Mouse (Mus musculus): ENCODE data around the gene Gm26938. TPM values are rescaled to one million over a fixed set of nuclear protein-coding genes. Genes with fewer than 3 reads are reported as not detected.
A peak's percentile ranks its signal among the peaks of the same experiment; 100 is the strongest.

Gm26938 gene
- polyA plus RNA-seq, 1 experiment = not detected

DNA sequence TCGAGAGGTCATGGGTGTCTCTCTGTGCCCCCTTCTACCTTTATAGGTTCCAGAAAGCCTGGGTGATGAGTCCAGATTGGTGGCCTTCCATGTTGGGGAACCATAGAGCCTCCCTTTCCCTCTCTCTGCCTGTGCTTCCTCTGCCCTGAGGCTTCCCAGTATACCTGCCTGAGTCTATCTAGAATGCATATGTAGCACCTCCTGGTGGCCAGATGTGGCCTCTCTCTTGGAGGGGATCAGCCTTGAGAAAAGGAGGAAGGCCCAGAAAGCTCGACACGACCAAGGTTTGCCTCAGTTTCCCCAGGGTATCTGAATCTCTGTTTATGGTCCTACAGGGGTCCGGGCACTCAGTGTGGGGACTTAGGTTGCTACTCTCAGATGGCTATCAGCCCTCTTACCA lies 7.4 kb downstream of the Gm26938 start:
- Histone ChIP-seq H3K27ac (ENCODE audit: insufficient read depth, low read depth, low read length) (no peak overlapping the region), H3K4me3 (ENCODE audit: insufficient read depth, low read depth, low read length) (no peak overlapping the region), H3K4me1 (ENCODE audit: control insufficient read depth, insufficient read depth, low read length) (no peaks in the 10 kb centered on the region)
- TF ChIP-seq CTCF (IDR thresholded peaks at IDR 0.05; ENCODE audit: insufficient read depth, low read depth, low read length) = no peak
- TF ChIP-seq POLR2A (IDR thresholded peaks at IDR 0.05; ENCODE audit: insufficient read depth, low read depth, low read length) = no peak
- WGBS = 49% methylated on average over 4 of the region's 4 CpGs

DNA sequence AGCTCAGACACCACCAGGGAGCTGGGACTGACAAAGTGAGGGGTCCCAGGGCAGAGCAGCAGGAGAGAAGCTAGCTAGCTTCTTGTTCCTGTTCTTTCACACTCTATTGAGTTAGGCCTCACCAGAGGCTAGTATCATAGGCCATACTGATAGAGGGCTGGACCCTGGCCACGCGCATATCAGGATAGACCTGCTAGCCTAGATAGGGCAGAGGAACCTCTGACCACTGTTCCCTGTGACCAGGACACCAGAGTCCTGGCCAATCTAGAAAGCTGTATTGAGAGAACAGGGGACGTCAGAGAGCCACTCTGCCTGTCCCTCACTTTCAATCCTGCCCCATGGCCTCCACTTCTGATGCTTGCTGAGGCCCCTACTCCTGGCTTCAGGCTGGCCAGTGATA lies 8.2 kb downstream of the Gm26938 start:
- TF ChIP-seq POLR2A (IDR thresholded peaks at IDR 0.05; ENCODE audit: insufficient read depth, low read depth, low read length) = no peak
- no peak overlapping the region for H3K4me3 ChIP-seq (ENCODE audit: insufficient read depth, low read depth, low read length)
- H3K4me1 ChIP-seq (ENCODE audit: control insufficient read depth, insufficient read depth, low read length) = no peaks in the 10 kb centered on the region
- H3K27ac ChIP-seq (ENCODE audit: insufficient read depth, low read depth, low read length) = no peak overlapping the region
- 86% methylated on average over 3 of the region's 3 CpGs for WGBS

DNA sequence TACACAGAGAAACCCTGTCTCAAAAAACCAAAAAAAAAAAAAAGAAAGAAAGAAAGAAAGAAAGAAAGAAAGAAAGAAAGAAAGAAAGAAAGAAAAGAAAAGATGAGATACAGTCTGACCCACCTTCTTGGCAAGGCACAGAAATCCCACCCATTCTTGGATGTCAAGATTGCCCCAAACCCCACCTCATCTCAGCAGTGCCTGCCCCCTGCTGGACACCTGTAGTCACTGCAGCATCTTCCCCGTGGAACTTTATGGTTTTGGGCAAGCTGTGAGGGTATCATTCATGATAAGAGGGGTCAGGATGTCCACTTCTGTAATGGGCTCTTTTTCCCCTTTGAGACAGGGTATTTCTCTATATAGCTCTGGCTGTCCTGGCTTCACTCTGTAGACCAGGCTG lies 8.9 kb downstream of the Gm26938 start:
- TF ChIP-seq POLR2A (IDR thresholded peaks at IDR 0.05; ENCODE audit: insufficient read depth, low read depth, low read length) (no peak), CTCF (IDR thresholded peaks at IDR 0.05; ENCODE audit: insufficient read depth, low read depth, low read length) (peak; percentile 53; the same call in 1 of the 2 replicates)
- WGBS = 10% methylated on average over 1 of the region's 1 CpGs
- H3K4me3 ChIP-seq (ENCODE audit: insufficient read depth, low read depth, low read length) = no peak overlapping the region

DNA sequence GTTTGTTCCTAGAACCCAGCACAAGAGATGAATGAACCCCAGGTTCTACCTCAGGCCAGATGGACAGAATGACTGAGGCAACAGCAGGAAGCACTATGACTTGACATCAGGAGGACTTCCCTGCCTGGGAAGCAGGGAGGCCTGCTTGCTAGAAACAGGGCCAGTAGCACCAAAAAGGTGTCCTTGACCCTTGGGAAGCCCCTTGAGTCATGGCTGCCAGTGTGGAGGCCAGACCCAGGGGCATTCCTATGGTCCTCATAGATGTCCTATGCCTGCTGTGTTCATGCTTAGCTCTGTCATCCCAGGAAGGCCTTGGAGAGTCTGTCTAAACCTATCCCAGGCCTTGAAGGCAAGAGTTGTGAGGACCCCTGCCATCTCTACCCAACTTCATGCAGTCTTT lies 9.8 kb downstream of the Gm26938 start:
- H3K4me1 ChIP-seq (ENCODE audit: control insufficient read depth, insufficient read depth, low read length) = no peaks in the 10 kb centered on the region
- TF ChIP-seq POLR2A (IDR thresholded peaks at IDR 0.05; ENCODE audit: insufficient read depth, low read depth, low read length) (no peak), CTCF (IDR thresholded peaks at IDR 0.05; ENCODE audit: insufficient read depth, low read depth, low read length) (no peak)
- no peak overlapping the region for H3K4me3 ChIP-seq (ENCODE audit: insufficient read depth, low read depth, low read length)
- H3K27ac ChIP-seq (ENCODE audit: insufficient read depth, low read depth, low read length) = no peak overlapping the region

More for the DNA sequence above, 8.9 kb downstream of the Gm26938 start:
- Histone ChIP-seq H3K27ac (ENCODE audit: insufficient read depth, low read depth, low read length) (no peak overlapping the region), H3K4me1 (ENCODE audit: control insufficient read depth, insufficient read depth, low read length) (no peaks in the 10 kb centered on the region)

DNA sequence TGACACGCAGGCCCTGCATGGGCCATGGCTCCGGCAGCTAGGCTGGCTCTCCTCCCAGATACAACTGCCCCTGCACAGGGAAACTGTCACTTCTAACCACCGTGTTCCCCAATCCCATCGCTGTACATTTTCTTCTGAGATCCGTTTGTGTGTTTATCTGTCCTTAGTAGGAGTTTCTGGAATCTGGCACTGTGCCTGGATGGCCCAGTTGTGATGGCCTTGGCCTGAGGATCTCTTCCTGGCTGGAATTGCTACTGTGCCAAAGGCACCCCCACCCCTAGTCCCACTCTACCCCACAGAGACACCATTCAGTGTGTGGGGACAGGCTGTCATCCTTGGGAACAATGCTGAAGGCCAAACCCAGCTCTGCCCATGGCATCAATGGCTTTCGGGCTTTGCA lies 10.2 kb downstream of the Gm26938 start:
- H3K4me3 ChIP-seq (ENCODE audit: insufficient read depth, low read depth, low read length) = no peak overlapping the region
- WGBS = 60% methylated on average over 6 of the region's 6 CpGs
- no peaks in the 10 kb centered on the region for H3K4me1 ChIP-seq (ENCODE audit: control insufficient read depth, insufficient read depth, low read length)
- TF ChIP-seq POLR2A (IDR thresholded peaks at IDR 0.05; ENCODE audit: insufficient read depth, low read depth, low read length) = no peak
- TF ChIP-seq CTCF (IDR thresholded peaks at IDR 0.05; ENCODE audit: insufficient read depth, low read depth, low read length) = no peak
- H3K27ac ChIP-seq (ENCODE audit: insufficient read depth, low read depth, low read length) = no peak overlapping the region

DNA sequence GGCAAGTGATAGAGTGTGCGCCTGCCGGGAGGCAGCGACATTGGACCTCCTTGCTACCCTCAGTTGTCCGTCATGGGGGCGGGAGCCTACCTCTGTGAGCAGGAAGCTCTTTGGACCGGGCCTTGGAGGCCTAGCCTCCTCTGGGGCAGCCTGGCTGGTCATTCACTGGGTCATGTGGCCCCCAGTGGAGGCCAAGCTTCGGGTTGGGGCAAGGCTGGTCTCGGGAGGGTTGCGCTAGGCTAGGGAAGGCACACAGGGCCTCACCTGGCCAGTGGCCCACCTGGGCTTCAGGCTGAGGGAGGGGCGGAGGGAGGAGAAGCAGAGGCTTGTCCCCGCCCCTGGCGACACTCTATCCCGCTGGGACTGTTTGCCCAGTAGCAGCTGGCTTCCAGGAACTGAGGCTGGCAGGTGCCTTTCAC lies 12.2 kb downstream of the Gm26938 start:
- 16% methylated on average over 13 of the region's 13 CpGs for WGBS
- Histone ChIP-seq H3K4me1 (ENCODE audit: control insufficient read depth, insufficient read depth, low read length) (no peaks in the 10 kb centered on the region), H3K4me3 (ENCODE audit: insufficient read depth, low read depth, low read length) (no peak overlapping the region), H3K27ac (ENCODE audit: insufficient read depth, low read depth, low read length) (no peak overlapping the region)
- TF ChIP-seq POLR2A (IDR thresholded peaks at IDR 0.05; ENCODE audit: insufficient read depth, low read depth, low read length) = no peak
- no peak for TF ChIP-seq CTCF (IDR thresholded peaks at IDR 0.05; ENCODE audit: insufficient read depth, low read depth, low read length)

DNA sequence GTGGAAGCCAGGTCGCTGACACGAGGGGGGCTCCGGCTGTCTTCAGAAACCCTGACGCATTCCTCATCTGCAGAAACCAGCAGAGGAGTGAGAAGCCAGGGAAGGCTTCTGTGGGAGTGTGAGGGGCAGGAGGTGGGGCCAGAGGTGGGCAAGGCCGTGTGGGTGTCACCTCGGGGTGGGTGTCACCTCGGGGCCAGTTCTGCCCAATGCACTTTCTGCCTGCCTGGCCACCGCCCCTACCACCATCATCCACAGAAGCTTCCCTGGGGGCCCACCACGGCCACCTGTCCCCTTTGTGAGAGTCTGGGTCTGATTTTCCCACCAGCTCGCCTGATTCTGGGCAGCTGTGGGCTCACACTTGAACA lies 13.1 kb downstream of the Gm26938 start:
- H3K4me3 ChIP-seq (ENCODE audit: insufficient read depth, low read depth, low read length) = no peak overlapping the region
- WGBS = 50% methylated on average over 10 of the region's 10 CpGs

DNA sequence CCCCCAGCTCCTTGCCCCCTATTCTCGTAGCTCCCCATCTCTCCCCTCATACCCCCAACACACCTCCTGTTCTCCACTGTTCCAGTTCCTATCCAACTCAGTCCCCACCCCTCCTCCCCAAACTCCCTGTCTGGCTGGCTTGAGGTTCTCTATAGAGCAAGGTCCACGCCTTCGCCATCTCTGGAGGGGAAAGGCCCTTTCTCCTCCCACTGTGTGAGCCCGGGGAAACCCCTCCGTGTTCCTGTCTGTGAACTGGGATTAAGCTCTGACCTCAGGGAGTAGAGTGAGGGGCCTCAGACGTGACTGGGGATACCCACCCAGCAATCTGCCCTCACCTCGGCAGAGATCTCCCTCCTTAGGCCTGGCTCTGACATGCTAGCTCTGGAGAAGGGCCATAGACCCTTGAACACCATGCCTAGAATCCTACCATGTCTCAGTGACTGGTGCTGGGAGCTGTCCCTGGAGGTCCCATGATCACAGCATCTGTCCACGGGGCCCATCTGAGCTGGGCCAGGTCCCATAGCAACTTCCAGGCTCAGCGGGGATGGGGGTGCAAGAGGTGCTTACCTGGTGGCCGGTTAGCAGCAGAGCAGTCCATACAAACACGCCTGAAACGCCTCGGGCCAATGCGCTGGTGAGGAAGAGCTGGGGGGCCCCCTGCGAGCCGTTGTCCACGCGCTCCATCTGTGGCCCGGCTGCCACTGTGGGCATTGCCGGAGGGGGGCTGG lies 13.6 kb downstream of the Gm26938 start:
- no peak for TF ChIP-seq CTCF (IDR thresholded peaks at IDR 0.05; ENCODE audit: insufficient read depth, low read depth, low read length)
- 71% methylated on average over 20 of the region's 20 CpGs for WGBS
- no peak overlapping the region for H3K27ac ChIP-seq (ENCODE audit: insufficient read depth, low read depth, low read length)
- no peak overlapping the region for H3K4me3 ChIP-seq (ENCODE audit: insufficient read depth, low read depth, low read length)
- no peaks in the 10 kb centered on the region for H3K4me1 ChIP-seq (ENCODE audit: control insufficient read depth, insufficient read depth, low read length)

More for the DNA sequence above, 13.1 kb downstream of the Gm26938 start:
- Histone ChIP-seq H3K4me1 (ENCODE audit: control insufficient read depth, insufficient read depth, low read length) (no peaks in the 10 kb centered on the region), H3K27ac (ENCODE audit: insufficient read depth, low read depth, low read length) (no peak overlapping the region)
- no peak for TF ChIP-seq POLR2A (IDR thresholded peaks at IDR 0.05; ENCODE audit: insufficient read depth, low read depth, low read length)

DNA sequence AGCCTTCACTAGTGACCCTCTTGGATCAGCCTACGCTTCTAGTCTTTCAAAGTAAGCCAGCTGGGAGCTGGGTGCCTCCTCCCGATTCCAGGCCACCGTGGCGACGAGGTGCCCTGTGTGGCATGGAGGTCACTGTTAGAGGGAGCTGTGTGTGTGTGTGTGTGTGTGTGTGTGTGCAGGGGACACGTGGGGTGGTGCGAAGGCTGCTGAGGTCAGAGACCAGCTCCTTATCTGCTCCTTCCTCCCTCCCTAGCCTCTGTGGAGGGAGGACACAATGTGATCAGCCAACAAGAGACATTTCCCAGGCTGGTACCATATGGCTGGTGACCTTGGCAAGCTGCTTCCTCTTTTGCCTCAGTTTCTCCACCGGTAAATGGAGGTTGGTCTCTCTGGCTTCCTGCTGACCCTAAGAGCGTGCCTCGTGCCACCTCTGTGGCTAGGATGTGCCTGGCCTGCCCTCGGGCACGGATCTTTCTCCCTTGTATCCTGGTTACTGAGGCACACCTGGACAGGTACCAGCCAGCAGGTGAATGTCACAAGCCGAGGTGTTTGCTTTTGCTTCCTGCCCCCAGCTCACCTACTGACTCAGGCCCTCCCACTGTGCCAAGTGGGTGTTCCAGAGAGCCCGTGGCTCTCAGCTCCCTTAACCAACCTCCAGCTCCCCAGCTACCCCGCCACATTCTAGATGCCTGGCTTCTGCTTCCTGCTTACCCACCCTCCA lies 14.4 kb downstream of the Gm26938 start:
- no peaks in the 10 kb centered on the region for H3K4me1 ChIP-seq (ENCODE audit: control insufficient read depth, insufficient read depth, low read length)
- no peak overlapping the region for H3K4me3 ChIP-seq (ENCODE audit: insufficient read depth, low read depth, low read length)
- TF ChIP-seq CTCF (IDR thresholded peaks at IDR 0.05; ENCODE audit: insufficient read depth, low read depth, low read length) (no peak), POLR2A (IDR thresholded peaks at IDR 0.05; ENCODE audit: insufficient read depth, low read depth, low read length) (no peak)
- 81% methylated on average over 15 of the region's 15 CpGs for WGBS
- no peak overlapping the region for H3K27ac ChIP-seq (ENCODE audit: insufficient read depth, low read depth, low read length)

All from olfactory bulb, adult 2 months (tissue).